Mouse (Mus musculus) embryonic fibroblast, embryonic 13.5 days (primary cell): ENCODE measurements around the gene Fam50b.

Experiments used
- CTCF ChIP-seq: IDR thresholded peaks from 2 replicates; pipeline ENCODE4 v1.5.1; 2011; ENCODE audit warnings: mild to moderate bottlenecking, control low read depth, low read length, moderate library complexity, borderline replicate concordance; ENCODE audit not compliant: insufficient read depth
- POLR2A ChIP-seq: IDR thresholded peaks from 2 replicates; pipeline ENCODE4 v1.6.1; 2011; ENCODE audit warnings: low read depth, mild to moderate bottlenecking, control low read depth, low read length, moderate library complexity

DNA sequence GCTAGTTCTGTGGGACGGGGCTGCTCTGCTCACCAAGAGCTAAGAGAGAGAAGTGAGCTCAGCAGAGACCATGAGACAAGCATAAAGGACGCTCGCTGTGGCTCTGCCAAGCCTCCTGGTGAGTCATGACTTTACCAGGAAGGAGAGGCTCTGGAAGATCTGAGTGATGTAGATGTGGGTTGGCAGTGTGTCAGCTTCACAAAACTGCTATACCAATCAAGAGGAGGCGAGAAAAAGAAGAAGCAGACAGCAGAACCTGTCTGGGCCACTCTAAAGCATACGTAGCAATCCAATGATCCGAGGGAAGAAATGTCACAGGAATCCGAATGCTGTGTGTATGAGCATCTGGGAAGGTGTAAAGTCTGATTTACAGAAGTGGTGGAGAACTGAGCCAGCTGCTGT, 19.2 kb upstream of the Fam50b start:
- 0 out of 2 replicates have a peak, but pooled peaks have one; percentile 40 for TF ChIP-seq POLR2A
- no peak for TF ChIP-seq CTCF
